Mouse (Mus musculus): ENCODE measurements around the gene Pdia5.

DNA sequence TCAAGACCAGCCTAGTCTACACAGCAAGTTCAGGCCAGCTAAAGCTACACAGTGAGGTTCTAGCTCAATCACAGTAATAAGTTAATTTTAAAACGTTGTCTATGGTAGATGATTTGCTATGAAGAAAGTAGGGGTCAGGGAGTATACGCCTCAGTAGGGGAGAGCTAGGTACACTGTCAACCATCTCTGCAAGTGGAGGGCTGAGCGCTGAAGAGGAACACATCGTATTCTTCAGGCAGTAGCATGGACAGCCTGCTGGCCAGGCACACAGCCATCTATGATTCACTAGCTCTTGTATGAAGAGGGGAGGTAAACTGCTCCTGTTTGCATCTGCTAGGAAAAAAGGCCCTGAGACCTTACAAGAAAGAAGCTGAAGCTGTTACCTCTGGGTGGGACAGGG lies 65.7 kb downstream of the Pdia5 start:
- TF ChIP-seq CTCF (conservative IDR thresholded peaks at IDR 0.05; ENCODE audit: low read length) (no peak), NANOG (IDR thresholded peaks at IDR 0.05; ENCODE audit: borderline replicate concordance, low read length) (no peak)

All from E14TG2a.4 (cell line).